In genomic region chr10:95109576-95109975, GRCm38 (mm10) we compare ENCODE assay signal across 27 mouse cellular contexts.
DNase-seq lines count a peak whose midpoint lies in the region; ATAC-seq and TF ChIP-seq lines count a peak whose summit lies in the region.
"Had no signal": no experiment of that assay in that cellular context is flagged by ENCODE, and none has a peak within 500 bp of the region (broad histone marks: within the 10 kb centered on the region; RNA-seq: fewer than 3 reads in every experiment).

No protein-coding gene starts in this region.

- no peak for ATAC-seq in intestine, postnatal 0 days
- ATAC-seq in intestine, embryonic 16.5 days: no peak
- ATAC-seq: activated CD4-positive, CD25-positive, alpha-beta regulatory T cell, adult 4 months; CD4-positive, CD25-positive, alpha-beta regulatory T cell, adult 4 months; forebrain, embryonic 14.5 days; forebrain, embryonic 16.5 days; Patski had no signal

- peaks cover 16% of the 10 kb centered on the region; the same call in 1 of the 2 replicates for H3K4me1 ChIP-seq in intestine, postnatal 0 days (replicated peaks; ENCODE audit: control insufficient read depth, insufficient read depth, low read length)
- H3K4me1 ChIP-seq in intestine, embryonic 16.5 days (ENCODE audit: control insufficient read depth, insufficient read depth, low read length): 0 out of 2 replicates have a peak, but pooled peaks cover 2% of the 10 kb centered on the region
- H3K4me1 ChIP-seq: embryonic facial prominence, embryonic 15.5 days had no signal

- H3K4me3 ChIP-seq in intestine, postnatal 0 days (ENCODE audit: low read depth, low read length): peak overlapping the region; percentile 9; the same call in 1 of the 2 replicates
- H3K4me3 ChIP-seq in intestine, embryonic 16.5 days (ENCODE audit: low read length): no peak overlapping the region
- H3K4me3 ChIP-seq: embryonic facial prominence, embryonic 13.5 days; embryonic facial prominence, embryonic 15.5 days; erythroblast, embryonic 14.5 days; forebrain, embryonic 10.5 days; forebrain, embryonic 12.5 days had no signal

- H3K9ac ChIP-seq in intestine, postnatal 0 days (ENCODE audit: low read depth, low read length): no peak overlapping the region
- H3K9ac ChIP-seq in intestine, embryonic 16.5 days (ENCODE audit: low read depth, low read length): no peak overlapping the region
- H3K9ac ChIP-seq: embryonic facial prominence, embryonic 13.5 days; embryonic facial prominence, embryonic 15.5 days; forebrain, embryonic 12.5 days had no signal

- no peak for TF ChIP-seq CTCF in intestine, postnatal 0 days (IDR thresholded peaks at IDR 0.05; ENCODE audit: low read depth)

- no peaks in the 10 kb centered on the region for H3K36me3 ChIP-seq in intestine, postnatal 0 days (ENCODE audit: control insufficient read depth, insufficient read depth)
- no peaks in the 10 kb centered on the region for H3K36me3 ChIP-seq in intestine, embryonic 16.5 days (ENCODE audit: control insufficient read depth, insufficient read depth, low read length)
- H3K36me3 ChIP-seq: embryonic facial prominence, embryonic 13.5 days; embryonic facial prominence, embryonic 15.5 days; forebrain, embryonic 10.5 days; forebrain, embryonic 12.5 days; G1E had no signal

- no peaks in the 10 kb centered on the region for H3K9me3 ChIP-seq in intestine, postnatal 0 days (ENCODE audit: control insufficient read depth)
- no peaks in the 10 kb centered on the region for H3K9me3 ChIP-seq in intestine, embryonic 16.5 days (ENCODE audit: control insufficient read depth, low read length)
- H3K9me3 ChIP-seq: embryonic facial prominence, embryonic 13.5 days; embryonic facial prominence, embryonic 15.5 days; forebrain, embryonic 10.5 days; forebrain, embryonic 12.5 days; G1E had no signal

- no peaks in the 10 kb centered on the region for H3K27me3 ChIP-seq in intestine, postnatal 0 days (replicated peaks; ENCODE audit: control insufficient read depth, insufficient read depth, low read length)
- no peaks in the 10 kb centered on the region for H3K27me3 ChIP-seq in intestine, embryonic 16.5 days (replicated peaks; ENCODE audit: control insufficient read depth, insufficient read depth, low read length)
- H3K27me3 ChIP-seq: CH12.LX; embryonic facial prominence, embryonic 13.5 days; embryonic facial prominence, embryonic 15.5 days; Patski had no signal

- peak overlapping the region; percentile 53 for H3K4me2 ChIP-seq in intestine, postnatal 0 days (replicated peaks; ENCODE audit: low read depth)
- no peak overlapping the region for H3K4me2 ChIP-seq in intestine, embryonic 16.5 days (ENCODE audit: low read depth, low read length)
- H3K4me2 ChIP-seq: embryonic facial prominence, embryonic 13.5 days; embryonic facial prominence, embryonic 15.5 days; forebrain, embryonic 12.5 days had no signal

- WGBS in intestine, postnatal 0 days: 96% methylated on average over 2 of the region's 2 CpGs
- WGBS in intestine, embryonic 16.5 days: 92% methylated on average over 2 of the region's 2 CpGs

- peak overlapping the region; percentile 50; the same call in 1 of the 2 replicates for H3K27ac ChIP-seq in intestine, postnatal 0 days (ENCODE audit: low read depth, low read length)
- no peak overlapping the region for H3K27ac ChIP-seq in intestine, embryonic 16.5 days (ENCODE audit: low read length)
- H3K27ac ChIP-seq: embryonic facial prominence, embryonic 13.5 days; embryonic facial prominence, embryonic 15.5 days; forebrain, embryonic 10.5 days; forebrain, embryonic 12.5 days had no signal

- DNase-seq in adrenal gland, postnatal 14 days: peak; percentile 11
- no peak for DNase-seq in adrenal gland, postnatal 25 days
- DNase-seq in layer of hippocampus, adult 11-12 months (ENCODE audit: low spot score): no peak
- DNase-seq: adrenal gland, adult 2 months; adrenal gland, postnatal 10 days; B cell, adult 2 months; cerebellum, adult 11 months; cerebellum, adult 18-20 months; cerebellum, adult 8-10 months; cerebellum, adult 9-11 months; cerebellum, postnatal 14 days; cerebellum, postnatal 36 days; embryo, embryonic 11 days had no signal
